Mouse (Mus musculus) lung, postnatal 0 days (tissue): ENCODE measurements around the gene Nr3c2.
A peak's percentile ranks its signal among the peaks of the same experiment; 100 is the strongest.

Experiments used
- CTCF ChIP-seq: IDR thresholded peaks from 2 replicates; pipeline ENCODE4 v1.5.1; 2016; ENCODE audit warnings: antibody characterized with exemption, mild to moderate bottlenecking
- EP300 ChIP-seq: IDR thresholded peaks from 2 replicates; pipeline ENCODE4 v1.6.1; 2016; ENCODE audit warnings: antibody characterized with exemption, mild to moderate bottlenecking, control low read depth

GRCm38 (mm10) chr8:77239462-77239861, 340.2 kb downstream of the Nr3c2 start:
- TF ChIP-seq CTCF (peak; percentile 55), EP300 (no peak)
